Mouse (Mus musculus) kidney, postnatal 10 days (tissue): ENCODE data around the gene Ajm1.
"Not testable (repeated sequence)": the region's sequence is repeated elsewhere in the genome, so short reads cannot be mapped to it uniquely, and the experiment has no call there.

Source experiments
- DNase-seq: peaks from one replicate; pipeline ENCODE4 v3.0.0; 2021; ENCODE audit warnings: mixed read lengths

Gene Ajm1

GRCm38 (mm10) chr2:25561946-25562345, 19.6 kb downstream of the Ajm1 start:
- no peak for DNase-seq

- no peak for DNase-seq
These were observed 21.0 kb downstream of the Ajm1 start for GRCm38 (mm10) chr2:25560551-25560950.

- no peak for DNase-seq
These were observed 22.8 kb downstream of the Ajm1 start for GRCm38 (mm10) chr2:25558774-25559173.

- no peak for DNase-seq
These were observed 23.6 kb downstream of the Ajm1 start for GRCm38 (mm10) chr2:25557964-25558360.

- peak; percentile 97 for DNase-seq
These were observed 24.2 kb downstream of the Ajm1 start, which contains the start of gene Edf1 for GRCm38 (mm10) chr2:25557221-25557963. TSS of gene Edf1 (plus strand) at chr2:25557847.

- DNase-seq = no peak
These were observed 25.3 kb downstream of the Ajm1 start for GRCm38 (mm10) chr2:25556296-25556695.

- not testable (repeated sequence) for DNase-seq
These were observed 26.1 kb downstream of the Ajm1 start for GRCm38 (mm10) chr2:25555479-25555878.

GRCm38 (mm10) chr2:25553171-25553786, 28.3 kb downstream of the Ajm1 start:
- DNase-seq = not testable (repeated sequence)

GRCm38 (mm10) chr2:25551186-25551585, 30.4 kb downstream of the Ajm1 start:
- peak; percentile 73 for DNase-seq

- DNase-seq = no peak
These were observed 32.3 kb downstream of the Ajm1 start for GRCm38 (mm10) chr2:25549021-25549991.

GRCm38 (mm10) chr2:25546811-25547491, 34.6 kb downstream of the Ajm1 start, which contains the start of gene Traf2:
TSS of gene Traf2 (minus strand) at chr2:25546940.
- DNase-seq = peak; percentile 99

- DNase-seq = no peak
These were observed 35.4 kb downstream of the Ajm1 start for GRCm38 (mm10) chr2:25545996-25546810.

GRCm38 (mm10) chr2:25541644-25542367, 39.8 kb downstream of the Ajm1 start:
- DNase-seq = no peak

- DNase-seq = peak; percentile 44
These were observed 41.0 kb downstream of the Ajm1 start for GRCm38 (mm10) chr2:25540541-25540948.

- DNase-seq = no peak
These were observed 45.0 kb downstream of the Ajm1 start for GRCm38 (mm10) chr2:25536531-25536930.

- DNase-seq = no peak
These were observed 46.7 kb downstream of the Ajm1 start for GRCm38 (mm10) chr2:25534866-25535182.

- peak; percentile 67 for DNase-seq
These were observed 47.2 kb downstream of the Ajm1 start for GRCm38 (mm10) chr2:25534178-25534865.

GRCm38 (mm10) chr2:25533707-25534106, 47.9 kb downstream of the Ajm1 start:
- no peak for DNase-seq

- no peak for DNase-seq
These were observed 54.9 kb downstream of the Ajm1 start for GRCm38 (mm10) chr2:25526510-25527302.
